Mouse (Mus musculus) embryonic facial prominence, embryonic 10.5 days (tissue): ENCODE measurements around the gene Phb. TPM values are rescaled to one million over a fixed set of nuclear protein-coding genes. Genes with fewer than 3 reads are reported as not detected.

Source experiments
- DNase-seq: peaks from one replicate; pipeline ENCODE4 v3.0.0-alpha.2; 2017; ENCODE audit warnings: low spot score
- H3K27ac ChIP-seq: fragments of 300-500 bp; sonication (generic); replicated peaks from 2 replicates; pipeline ENCODE4 v1.5.1; 2016; ENCODE audit warnings: mild to moderate bottlenecking
- H3K27me3 ChIP-seq: fragments of 300-500 bp; sonication (generic); replicated peaks from 2 replicates; pipeline ENCODE4 v1.6.1; 2016; ENCODE audit warnings: low read depth, mild to moderate bottlenecking; ENCODE audit not compliant: poor library complexity, severe bottlenecking
- H3K36me3 ChIP-seq: fragments of 300-500 bp; sonication (generic); replicated peaks from 2 replicates; pipeline ENCODE4 v1.6.1; 2016; ENCODE audit warnings: mild to moderate bottlenecking, moderate library complexity
- H3K4me1 ChIP-seq: fragments of 300-500 bp; sonication (generic); 2 replicates; pipeline ENCODE4 v1.6.1; 2016
- H3K4me3 ChIP-seq: fragments of 300-500 bp; sonication (generic); 2 replicates; pipeline ENCODE4 v1.5.1; 2016; ENCODE audit warnings: mild to moderate bottlenecking, moderate library complexity
- H3K9me3 ChIP-seq: fragments of 300-500 bp; sonication (generic); 2 replicates; pipeline ENCODE4 v1.6.1; 2016; ENCODE audit warnings: mild to moderate bottlenecking
- WGBS: fragments of 180-500 bp; shearing (Covaris S2); methylation state at CpG from one replicate; pipeline ENCODE4 v1.1.7; 2016; 5-methylcytosine and 5-hydroxymethylcytosine counted together
- polyA plus RNA-seq: library from polyadenylated mRNA; unstranded; fragments of >200 nt; fragmentation: Nextera tagmentation; extraction: Ambion mirVana; gene quantifications from 2 replicates; pipeline ENCODE4 v1.2.1, GENCODE M21; 2016

Phb gene
- polyA plus RNA-seq, 1 experiment from 2014 or later, result 309 TPM

DNA sequence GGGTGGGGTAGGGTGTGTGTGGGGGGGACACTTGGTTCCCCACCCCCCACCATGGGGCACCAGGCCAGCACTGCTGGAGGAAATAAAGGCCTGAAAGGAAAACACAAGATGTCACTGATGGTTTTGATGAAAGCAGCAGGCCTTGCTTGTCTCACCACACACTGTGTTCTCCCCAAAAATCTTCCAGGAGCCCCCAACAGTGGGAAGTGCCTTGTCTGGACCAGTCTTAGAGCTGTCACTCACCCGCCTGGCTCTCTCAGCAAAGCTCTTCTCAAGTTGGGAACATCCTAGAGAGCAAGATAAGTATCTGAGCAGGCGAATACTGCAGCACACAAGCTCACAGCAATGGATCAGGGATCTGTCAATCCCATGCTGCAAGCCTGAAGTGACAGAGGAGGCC, 26.0 kb upstream of the Phb start:
- H3K36me3 ChIP-seq, result no peaks in the 10 kb centered on the region
- WGBS, result 50% methylated on average over 2 of the region's 2 CpGs
- no peak for DNase-seq
- no peak overlapping the region for H3K4me3 ChIP-seq
- peak overlapping the region; percentile 59; the same call in 1 of the 2 replicates for H3K27ac ChIP-seq
- no peaks in the 10 kb centered on the region for H3K9me3 ChIP-seq
- peaks cover 68% of the 10 kb centered on the region for H3K27me3 ChIP-seq
- peaks cover 77% of the 10 kb centered on the region for H3K4me1 ChIP-seq

DNA sequence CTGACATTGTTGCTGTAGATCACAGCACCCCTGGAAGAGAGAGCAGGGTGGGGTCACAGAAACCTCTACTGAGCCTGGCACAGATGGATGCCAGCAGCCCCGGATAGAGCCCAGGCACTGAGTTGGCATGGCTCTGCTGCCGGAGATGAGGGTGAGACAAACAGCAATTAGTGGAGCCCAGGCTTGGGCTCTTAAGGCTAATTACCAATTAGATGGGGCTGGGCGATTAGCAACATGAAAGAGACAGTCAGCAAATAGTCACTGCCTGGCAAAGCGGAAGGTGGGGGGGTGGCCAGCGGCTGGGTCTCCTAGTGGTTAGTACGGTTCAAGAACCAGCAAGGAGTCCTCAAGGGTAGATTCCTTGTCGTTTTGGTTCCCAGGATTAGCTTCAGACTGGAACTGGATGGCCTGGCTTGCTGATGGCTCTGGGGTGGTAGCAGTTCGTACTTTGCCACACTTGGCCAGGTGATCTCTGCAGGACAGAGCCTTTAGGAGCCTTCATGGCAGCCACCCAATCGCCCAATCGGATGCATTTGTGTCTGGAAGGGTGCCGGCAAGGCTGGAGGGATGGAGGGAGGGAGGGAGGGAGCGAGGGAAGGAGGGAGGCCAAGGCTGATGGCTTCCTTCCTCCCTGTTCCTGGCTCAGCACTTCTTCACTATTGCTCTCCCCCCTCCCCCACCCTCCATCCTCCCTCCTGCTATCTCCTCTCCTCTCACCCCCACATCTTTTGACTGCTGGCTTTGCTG, 24.1 kb upstream of the Phb start:
- DNase-seq, result no peak
- H3K4me1 ChIP-seq, result peaks cover 88% of the 10 kb centered on the region
- H3K4me3 ChIP-seq, result no peak overlapping the region
- no peaks in the 10 kb centered on the region for H3K9me3 ChIP-seq
- peaks cover 88% of the 10 kb centered on the region for H3K27me3 ChIP-seq
- H3K36me3 ChIP-seq, result no peaks in the 10 kb centered on the region
- peak overlapping the region; percentile 45 for H3K27ac ChIP-seq
- 29% methylated on average over 12 of the region's 12 CpGs for WGBS

DNA sequence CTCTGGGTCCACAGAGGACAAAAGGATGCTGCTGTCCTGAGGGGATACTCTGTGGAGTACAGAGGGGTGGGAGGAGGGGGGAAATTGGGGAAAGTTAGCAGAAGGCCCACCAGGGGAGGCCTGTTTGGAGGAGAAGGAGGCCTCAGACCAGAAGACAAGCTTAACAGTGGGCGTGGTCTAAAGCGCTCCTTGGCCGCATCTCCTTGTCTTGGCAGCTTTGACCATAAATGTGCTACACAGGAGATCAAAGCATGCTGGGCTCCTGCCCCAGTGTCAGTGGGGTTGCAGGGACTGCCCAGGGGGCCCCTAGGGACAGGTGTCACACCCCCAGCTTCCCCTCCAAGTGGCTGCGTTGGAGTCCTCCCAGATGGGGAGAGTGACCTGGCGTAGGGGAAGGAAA, 22.9 kb upstream of the Phb start:
- no peaks in the 10 kb centered on the region for H3K9me3 ChIP-seq
- 36% methylated on average over 5 of the region's 5 CpGs for WGBS
- H3K4me1 ChIP-seq, result peaks cover 99% of the 10 kb centered on the region
- H3K27me3 ChIP-seq, result peaks cover 94% of the 10 kb centered on the region
- H3K36me3 ChIP-seq, result no peaks in the 10 kb centered on the region
- peak overlapping the region; percentile 45 for H3K27ac ChIP-seq
- DNase-seq, result no peak
- H3K4me3 ChIP-seq, result no peak overlapping the region

DNA sequence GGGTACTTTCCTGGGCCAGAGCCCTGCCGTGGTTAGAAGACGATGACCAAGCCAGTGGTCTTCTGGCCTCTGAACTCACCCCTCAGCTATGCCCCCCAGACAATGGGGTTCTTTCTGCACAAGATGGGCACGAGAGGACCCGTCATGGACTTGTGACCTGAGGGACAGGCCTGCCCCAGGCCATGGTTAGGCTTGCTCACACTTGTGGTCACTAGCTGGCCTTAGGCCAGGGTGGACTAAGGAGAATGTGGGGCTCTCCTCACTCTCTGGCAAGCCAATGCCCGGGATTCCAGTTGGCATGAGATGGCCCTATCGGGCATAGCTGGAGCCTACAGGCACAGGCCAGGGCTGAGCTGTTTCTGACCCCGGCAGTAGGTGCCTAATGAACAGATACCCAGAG, 22.4 kb upstream of the Phb start:
- peaks cover 100% of the 10 kb centered on the region for H3K4me1 ChIP-seq

GRCm38 (mm10) chr11:95645397-95646153, 21.2 kb upstream of the Phb start:
- Histone ChIP-seq H3K27ac (peak overlapping the region; percentile 84), H3K9me3 (no peaks in the 10 kb centered on the region), H3K36me3 (no peaks in the 10 kb centered on the region), H3K4me3 (peak overlapping the region; percentile 51), H3K27me3 (peaks cover 85% of the 10 kb centered on the region), H3K4me1 (peaks cover 98% of the 10 kb centered on the region)
- 1% methylated on average over 36 of the region's 36 CpGs for WGBS
- DNase-seq, result peak; percentile 78

More for the DNA sequence above, 22.4 kb upstream of the Phb start:
- peaks cover 89% of the 10 kb centered on the region for H3K27me3 ChIP-seq
- no peak overlapping the region; the same call in 1 of the 2 replicates for H3K4me3 ChIP-seq
- no peaks in the 10 kb centered on the region for H3K9me3 ChIP-seq
- DNase-seq, result no peak
- 56% methylated on average over 7 of the region's 7 CpGs for WGBS
- no peaks in the 10 kb centered on the region for H3K36me3 ChIP-seq
- peak overlapping the region; percentile 45 for H3K27ac ChIP-seq

- Histone ChIP-seq H3K9me3 (no peaks in the 10 kb centered on the region), H3K36me3 (no peaks in the 10 kb centered on the region), H3K27me3 (peaks cover 85% of the 10 kb centered on the region), H3K27ac (peak overlapping the region; percentile 84), H3K4me1 (peaks cover 98% of the 10 kb centered on the region), H3K4me3 (no peak overlapping the region)
- WGBS, result 41% methylated on average over 3 of the region's 3 CpGs
- no peak for DNase-seq
Measured at GRCm38 (mm10) chr11:95646154-95646490, 20.6 kb upstream of the Phb start.

DNA sequence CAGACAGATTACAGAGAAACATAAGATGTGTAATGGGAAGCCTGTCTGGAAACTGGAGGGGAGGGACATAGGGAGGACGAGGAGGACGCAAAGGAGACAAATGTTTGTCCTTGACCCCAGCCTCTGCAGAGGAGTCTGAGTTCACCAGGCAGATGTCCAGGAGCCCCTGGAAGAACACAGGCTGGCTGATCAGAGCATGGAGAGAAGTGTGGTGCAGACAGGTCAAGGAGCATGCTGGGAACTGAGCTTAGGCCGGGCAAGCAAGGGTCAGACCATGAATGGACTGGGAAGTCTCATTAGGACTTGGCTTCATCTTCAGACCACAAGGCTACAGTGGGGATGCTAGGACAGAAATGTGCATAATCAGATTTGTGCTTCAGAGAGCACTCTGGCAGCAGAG, 19.0 kb upstream of the Phb start:
- Histone ChIP-seq H3K36me3 (no peaks in the 10 kb centered on the region), H3K27ac (no peak overlapping the region; the same call in 1 of the 2 replicates), H3K4me3 (no peak overlapping the region), H3K4me1 (peaks cover 98% of the 10 kb centered on the region), H3K9me3 (no peaks in the 10 kb centered on the region), H3K27me3 (peaks cover 85% of the 10 kb centered on the region)
- DNase-seq, result no peak
- WGBS, result 25% methylated on average over 3 of the region's 3 CpGs

- Histone ChIP-seq H3K36me3 (no peaks in the 10 kb centered on the region), H3K27ac (peak overlapping the region; percentile 32; the same call in 1 of the 2 replicates), H3K27me3 (peaks cover 78% of the 10 kb centered on the region), H3K4me3 (no peak overlapping the region), H3K9me3 (no peaks in the 10 kb centered on the region), H3K4me1 (peaks cover 87% of the 10 kb centered on the region)
- WGBS, result 4% methylated on average over 4 of the region's 4 CpGs
- peak; percentile 75 for DNase-seq
Measured at GRCm38 (mm10) chr11:95648827-95649226, 17.9 kb upstream of the Phb start.

DNA sequence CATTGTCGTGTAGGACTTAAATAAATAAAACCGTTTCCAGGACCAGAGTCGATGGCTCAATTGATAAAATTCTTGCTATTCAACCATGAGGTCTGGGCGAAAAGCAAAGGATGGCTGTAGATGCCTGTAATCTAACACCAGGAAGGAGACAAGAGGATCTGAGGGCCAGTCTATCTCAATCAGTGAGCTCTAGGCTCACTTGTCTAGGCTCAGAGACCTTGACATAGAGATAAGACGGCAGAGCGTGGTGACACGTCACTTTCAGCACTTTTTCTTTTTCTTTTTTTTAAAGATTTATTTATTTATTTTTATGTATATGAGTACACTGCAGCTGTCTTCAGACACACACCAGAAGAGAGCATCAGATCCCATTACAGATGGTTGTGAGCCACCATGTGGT, 17.2 kb upstream of the Phb start:
- 73% methylated on average over 7 of the region's 7 CpGs for WGBS
- Histone ChIP-seq H3K4me1 (peaks cover 86% of the 10 kb centered on the region), H3K27me3 (peaks cover 70% of the 10 kb centered on the region)

GRCm38 (mm10) chr11:95650001-95650400, 16.8 kb upstream of the Phb start:
- H3K9me3 ChIP-seq, result no peaks in the 10 kb centered on the region
- H3K36me3 ChIP-seq, result no peaks in the 10 kb centered on the region
- H3K4me3 ChIP-seq, result no peak overlapping the region
- H3K4me1 ChIP-seq, result peaks cover 82% of the 10 kb centered on the region
- H3K27me3 ChIP-seq, result peaks cover 66% of the 10 kb centered on the region
- H3K27ac ChIP-seq, result no peak overlapping the region
- WGBS, result 35% methylated on average over 2 of the region's 2 CpGs
- no peak for DNase-seq

More for the DNA sequence above, 17.2 kb upstream of the Phb start:
- Histone ChIP-seq H3K36me3 (no peaks in the 10 kb centered on the region), H3K27ac (no peak overlapping the region), H3K9me3 (no peaks in the 10 kb centered on the region), H3K4me3 (no peak overlapping the region)
- no peak for DNase-seq

GRCm38 (mm10) chr11:95650981-95651380, 15.8 kb upstream of the Phb start:
- Histone ChIP-seq H3K9me3 (no peaks in the 10 kb centered on the region), H3K27ac (no peak overlapping the region), H3K4me1 (peaks cover 72% of the 10 kb centered on the region), H3K36me3 (no peaks in the 10 kb centered on the region), H3K27me3 (peaks cover 56% of the 10 kb centered on the region), H3K4me3 (no peak overlapping the region)
- WGBS, result 74% methylated on average over 9 of the region's 9 CpGs
- DNase-seq, result no peak

GRCm38 (mm10) chr11:95657449-95657848, 9.3 kb upstream of the Phb start:
- peaks cover 9% of the 10 kb centered on the region for H3K4me1 ChIP-seq
- H3K36me3 ChIP-seq, result no peaks in the 10 kb centered on the region
- H3K4me3 ChIP-seq, result no peak overlapping the region
- no peak overlapping the region for H3K27ac ChIP-seq
- no peak for DNase-seq
- H3K27me3 ChIP-seq, result peaks cover 6% of the 10 kb centered on the region; the same call in 1 of the 2 replicates
- WGBS, result 82% methylated on average over 4 of the region's 4 CpGs
- no peaks in the 10 kb centered on the region for H3K9me3 ChIP-seq

DNA sequence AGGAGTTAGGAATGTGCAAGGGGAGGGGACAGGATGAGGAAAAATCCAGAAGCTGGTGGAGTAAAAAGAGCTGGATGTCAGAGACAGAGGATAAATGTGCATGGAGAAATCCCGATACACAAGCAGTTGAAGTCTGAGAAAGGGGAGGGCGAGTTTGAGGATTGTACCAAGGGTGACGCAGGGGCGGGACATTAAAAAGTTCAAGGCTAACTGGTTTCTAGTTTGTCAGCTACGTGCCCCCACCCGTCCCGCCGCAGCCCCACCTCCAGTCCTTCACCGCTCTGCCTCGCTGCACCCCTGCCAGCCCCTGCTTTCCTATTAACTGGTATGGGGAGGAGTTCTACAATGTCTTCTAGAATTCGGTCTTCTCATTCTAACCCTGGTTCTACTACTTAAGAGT, 420 bp downstream of the Phb start:
- Histone ChIP-seq H3K27me3 (no peaks in the 10 kb centered on the region), H3K36me3 (peaks cover 43% of the 10 kb centered on the region), H3K4me3 (peak overlapping the region; percentile 87), H3K27ac (peak overlapping the region; percentile 84), H3K9me3 (no peaks in the 10 kb centered on the region), H3K4me1 (peaks cover 14% of the 10 kb centered on the region)
- whole genome bisulfite sequencing, result 4% methylated on average over 11 of the region's 11 CpGs
- peak; percentile 26 for DNase-seq
